Mouse (Mus musculus) adrenal gland, adult 18-20 months (tissue): ENCODE data around the gene Tmem150b. TPM values are rescaled to one million over a fixed set of nuclear protein-coding genes. Genes with fewer than 3 reads are reported as not detected.
A peak's percentile ranks its signal among the peaks of the same experiment; 100 is the strongest.

ENCODE experiments used
- DNase-seq, 2 experiments: peaks; one replicate each; pipeline ENCODE4 v3.0.0; 2021 to 2022; ENCODE audit warnings: low spot score in 2 of 2
- total RNA-seq, 2 experiments: library from RNA; stranded (reverse); gene quantifications; 1 replicate in 1 of 2; 2 replicates in 1 of 2; pipeline ENCODE4 v1.2.3; 2021

The Tmem150b gene
- total RNA-seq, 2 experiments from 2014 or later, result 0.36 to 0.38 TPM

GRCm38 (mm10) chr7:4732968-4733392 lies 7.9 kb upstream of the Tmem150b start:
- DNase-seq, result no peak

GRCm38 (mm10) chr7:4731090-4731489 lies 6.0 kb upstream of the Tmem150b start:
- DNase-seq, result no peak

GRCm38 (mm10) chr7:4724359-4724758 lies 690 bp downstream of the Tmem150b start:
- no peak for DNase-seq

- DNase-seq, result no peak
Observed at GRCm38 (mm10) chr7:4723508-4723907, 1.5 kb downstream of the Tmem150b start.

GRCm38 (mm10) chr7:4719276-4719675 lies 5.8 kb downstream of the Tmem150b start:
- no peak for DNase-seq

GRCm38 (mm10) chr7:4716955-4717354 lies 8.1 kb downstream of the Tmem150b start:
- DNase-seq, result no peak

- DNase-seq, result no peak
Observed at GRCm38 (mm10) chr7:4712594-4712993, 12.5 kb downstream of the Tmem150b start.

GRCm38 (mm10) chr7:4705098-4705497 lies 20.0 kb downstream of the Tmem150b start:
- DNase-seq, result peak; percentile 35 to 55

GRCm38 (mm10) chr7:4703195-4703594 lies 21.9 kb downstream of the Tmem150b start:
- no peak for DNase-seq

GRCm38 (mm10) chr7:4702334-4702733 lies 22.7 kb downstream of the Tmem150b start:
- DNase-seq, result no peak

- no peak for DNase-seq
Observed at GRCm38 (mm10) chr7:4693004-4693403, 32.0 kb downstream of the Tmem150b start.

- no peak for DNase-seq
Observed at GRCm38 (mm10) chr7:4690951-4691653, 33.9 kb downstream of the Tmem150b start.

- DNase-seq, result peak; percentile 36 to 53
Observed at GRCm38 (mm10) chr7:4690387-4690786, 34.7 kb downstream of the Tmem150b start, which contains the start of gene Brsk1. TSS of gene Brsk1 (plus strand) at chr7:4690604.

- DNase-seq, result peak; percentile 88 to 89
Observed at GRCm38 (mm10) chr7:4684632-4685417, 40.2 kb downstream of the Tmem150b start, which contains the start of gene Hspbp1. TSS of gene Hspbp1 (minus strand) at chr7:4685068.

- no peak for DNase-seq
Observed at GRCm38 (mm10) chr7:4684203-4684602, 40.8 kb downstream of the Tmem150b start.

- no peak for DNase-seq
Observed at GRCm38 (mm10) chr7:4683307-4683706, 41.7 kb downstream of the Tmem150b start.

GRCm38 (mm10) chr7:4675200-4675599 lies 49.8 kb downstream of the Tmem150b start:
- DNase-seq, result no peak

GRCm38 (mm10) chr7:4674114-4674731 lies 50.8 kb downstream of the Tmem150b start:
- DNase-seq, result no peak

GRCm38 (mm10) chr7:4671956-4672355 lies 53.1 kb downstream of the Tmem150b start:
- no peak for DNase-seq

GRCm38 (mm10) chr7:4670655-4671255 lies 54.3 kb downstream of the Tmem150b start:
- DNase-seq, result no peak

- DNase-seq, result no peak
Observed at GRCm38 (mm10) chr7:4669156-4669555, 55.9 kb downstream of the Tmem150b start.
